Mouse (Mus musculus): Measurements from ENCODE around the gene Gm45711. TPM values are rescaled to one million over a fixed set of nuclear protein-coding genes. Genes with fewer than 3 reads are reported as not detected.
"Not testable (repeated sequence)": the region's sequence is repeated elsewhere in the genome, so short reads cannot be mapped to it uniquely, and the experiment has no call there.

The Gm45711 gene
- polyA plus RNA-seq, 1 experiment from 2014 or later = not detected

GRCm38 (mm10) chr8:104312023-104312422 lies 2.1 kb upstream of the Gm45711 start:
- H3K4me2 ChIP-seq (replicated peaks); ATAC-seq; H3K9me3 ChIP-seq; H3K27me3 ChIP-seq; H3K36me3 ChIP-seq; H3K4me3 ChIP-seq (replicated peaks); H3K9ac ChIP-seq (replicated peaks); H3K4me1 ChIP-seq (replicated peaks); H3K27ac ChIP-seq: not testable (repeated sequence)
- WGBS = 83% methylated on average over 3 of the region's 3 CpGs

GRCm38 (mm10) chr8:104308341-104308740 lies 1.5 kb downstream of the Gm45711 start:
- not testable (repeated sequence) for H3K36me3 ChIP-seq; H3K27me3 ChIP-seq; ATAC-seq; H3K4me3 ChIP-seq (replicated peaks); H3K9ac ChIP-seq (replicated peaks); H3K4me2 ChIP-seq (replicated peaks); H3K9me3 ChIP-seq; H3K27ac ChIP-seq; H3K4me1 ChIP-seq (replicated peaks)
- WGBS = 66% methylated on average over 6 of the region's 6 CpGs

- H3K9ac ChIP-seq (replicated peaks) = no peak overlapping the region
- no peaks in the 10 kb centered on the region for H3K27me3 ChIP-seq
- H3K9me3 ChIP-seq = no peaks in the 10 kb centered on the region; the same call in 1 of the 2 replicates
- WGBS = 90% methylated on average over 11 of the region's 11 CpGs
- no peak overlapping the region for H3K4me3 ChIP-seq (replicated peaks)
- no peak for ATAC-seq
- H3K4me1 ChIP-seq (replicated peaks) = peaks cover 17% of the 10 kb centered on the region
- no peaks in the 10 kb centered on the region for H3K36me3 ChIP-seq
- H3K4me2 ChIP-seq (replicated peaks) = no peak overlapping the region
- no peak overlapping the region for H3K27ac ChIP-seq
Observed at GRCm38 (mm10) chr8:104304962-104305361, 4.9 kb downstream of the Gm45711 start.

DNA sequence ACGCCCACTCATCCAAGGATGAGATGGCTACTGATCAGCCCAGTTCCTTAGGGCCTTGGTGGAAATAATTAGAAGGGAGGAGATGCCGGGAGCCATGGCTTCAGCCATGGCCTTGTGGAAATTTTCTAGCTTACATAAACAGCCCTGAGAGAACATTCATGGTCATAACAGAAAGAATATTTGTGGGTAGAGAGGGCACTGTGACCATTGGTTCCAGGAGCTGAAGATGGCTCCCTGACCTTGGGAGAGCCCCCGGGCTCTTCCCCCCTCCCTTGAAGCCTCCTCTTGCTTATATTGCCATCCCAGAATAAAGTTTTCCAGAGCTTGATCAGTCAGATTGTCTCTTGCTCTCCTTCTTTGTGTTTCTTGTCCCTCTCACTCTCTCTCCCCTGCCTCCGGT lies 7.3 kb downstream of the Gm45711 start:
- not testable (repeated sequence) for H3K4me2 ChIP-seq (replicated peaks); H3K9me3 ChIP-seq; H3K9ac ChIP-seq (replicated peaks); H3K36me3 ChIP-seq; ATAC-seq; H3K27ac ChIP-seq; H3K27me3 ChIP-seq; H3K4me3 ChIP-seq (replicated peaks)
- H3K4me1 ChIP-seq (replicated peaks) = peaks cover 17% of the 10 kb centered on the region
- 81% methylated on average over 4 of the region's 4 CpGs for WGBS

GRCm38 (mm10) chr8:104301577-104301976 lies 8.3 kb downstream of the Gm45711 start:
- H3K9me3 ChIP-seq; H3K36me3 ChIP-seq; H3K4me3 ChIP-seq (replicated peaks); H3K9ac ChIP-seq (replicated peaks); H3K4me2 ChIP-seq (replicated peaks); H3K27me3 ChIP-seq: not testable (repeated sequence)
- peak overlapping the region; percentile 44; the same call in 1 of the 2 replicates for H3K27ac ChIP-seq
- peaks cover 17% of the 10 kb centered on the region for H3K4me1 ChIP-seq (replicated peaks)
- ATAC-seq = peak; percentile 87
- 4% methylated on average over 3 of the region's 3 CpGs for WGBS

- Histone ChIP-seq H3K36me3 (no peaks in the 10 kb centered on the region), H3K4me3 (replicated peaks) (no peak overlapping the region), H3K4me1 (replicated peaks) (no peaks in the 10 kb centered on the region), H3K4me2 (replicated peaks) (no peak overlapping the region), H3K27me3 (no peaks in the 10 kb centered on the region), H3K9me3 (no peaks in the 10 kb centered on the region), H3K27ac (no peak overlapping the region), H3K9ac (replicated peaks) (no peak overlapping the region)
- 83% methylated on average over 1 of the region's 1 CpGs for WGBS
- no peak for ATAC-seq
Observed at GRCm38 (mm10) chr8:104294396-104294795, 15.5 kb downstream of the Gm45711 start.

GRCm38 (mm10) chr8:104293081-104293480 lies 16.8 kb downstream of the Gm45711 start, which contains the start of gene Cmtm2a:
Gene Cmtm2a, minus strand, starts transcription at chr8:104293181.
- H3K9me3 ChIP-seq; H3K9ac ChIP-seq (replicated peaks); H3K27me3 ChIP-seq; H3K36me3 ChIP-seq; H3K27ac ChIP-seq; ATAC-seq; H3K4me2 ChIP-seq (replicated peaks); H3K4me3 ChIP-seq (replicated peaks); H3K4me1 ChIP-seq (replicated peaks): not testable (repeated sequence)
- 90% methylated on average over 12 of the region's 12 CpGs for WGBS

GRCm38 (mm10) chr8:104268937-104269440 lies 40.9 kb downstream of the Gm45711 start:
- no peak for ATAC-seq
- WGBS = 90% methylated on average over 6 of the region's 6 CpGs
- no peak overlapping the region for H3K4me3 ChIP-seq (replicated peaks)
- H3K27ac ChIP-seq = no peak overlapping the region
- no peaks in the 10 kb centered on the region for H3K27me3 ChIP-seq
- H3K36me3 ChIP-seq = peaks cover 9% of the 10 kb centered on the region
- H3K4me2 ChIP-seq (replicated peaks) = no peak overlapping the region
- no peaks in the 10 kb centered on the region for H3K9me3 ChIP-seq
- H3K9ac ChIP-seq (replicated peaks) = no peak overlapping the region
- H3K4me1 ChIP-seq (replicated peaks) = no peaks in the 10 kb centered on the region

GRCm38 (mm10) chr8:104268368-104268767 lies 41.5 kb downstream of the Gm45711 start:
- Histone ChIP-seq H3K27ac (no peak overlapping the region), H3K9me3 (no peaks in the 10 kb centered on the region), H3K4me1 (replicated peaks) (no peaks in the 10 kb centered on the region), H3K4me2 (replicated peaks) (no peak overlapping the region), H3K27me3 (no peaks in the 10 kb centered on the region), H3K4me3 (replicated peaks) (no peak overlapping the region), H3K9ac (replicated peaks) (no peak overlapping the region), H3K36me3 (peaks cover 15% of the 10 kb centered on the region)
- ATAC-seq = no peak

DNA sequence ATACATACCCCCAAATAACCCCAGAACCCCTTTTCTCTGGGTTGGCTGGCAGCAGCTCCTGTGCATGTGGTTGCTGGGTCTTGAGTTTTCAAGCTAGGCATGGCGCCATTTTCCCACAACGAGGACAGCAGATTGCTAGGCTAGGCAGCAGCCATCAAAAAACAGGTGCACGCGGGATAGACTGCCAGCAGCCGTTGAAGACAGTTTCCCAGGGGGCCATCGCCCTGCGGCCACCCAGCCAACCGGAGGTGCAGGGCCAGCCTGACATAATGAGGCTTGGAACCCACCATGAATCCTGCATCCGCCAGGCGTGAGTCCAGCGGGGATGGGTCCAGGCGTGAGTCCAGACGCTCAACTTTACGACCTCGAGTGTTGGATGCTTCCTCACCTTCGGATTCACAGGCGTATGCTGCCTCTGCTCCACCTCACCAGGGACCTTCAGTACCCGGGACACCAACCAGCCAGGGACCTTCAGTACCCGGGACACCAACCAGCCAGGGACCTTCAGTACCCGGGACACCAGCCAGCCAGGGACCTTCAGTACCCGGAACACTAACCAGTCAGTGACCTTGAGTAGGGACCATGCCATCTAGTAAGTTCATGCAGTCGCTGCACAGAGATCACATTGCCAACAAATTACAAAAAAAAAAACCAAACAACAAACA lies 45.5 kb downstream of the Gm45711 start:
- H3K9me3 ChIP-seq; H3K4me1 ChIP-seq (replicated peaks); H3K27ac ChIP-seq; H3K4me3 ChIP-seq (replicated peaks); H3K4me2 ChIP-seq (replicated peaks); H3K27me3 ChIP-seq; ATAC-seq; H3K9ac ChIP-seq (replicated peaks): not testable (repeated sequence)
- peaks cover 33% of the 10 kb centered on the region for H3K36me3 ChIP-seq
- 97% methylated on average over 22 of the region's 22 CpGs for WGBS

DNA sequence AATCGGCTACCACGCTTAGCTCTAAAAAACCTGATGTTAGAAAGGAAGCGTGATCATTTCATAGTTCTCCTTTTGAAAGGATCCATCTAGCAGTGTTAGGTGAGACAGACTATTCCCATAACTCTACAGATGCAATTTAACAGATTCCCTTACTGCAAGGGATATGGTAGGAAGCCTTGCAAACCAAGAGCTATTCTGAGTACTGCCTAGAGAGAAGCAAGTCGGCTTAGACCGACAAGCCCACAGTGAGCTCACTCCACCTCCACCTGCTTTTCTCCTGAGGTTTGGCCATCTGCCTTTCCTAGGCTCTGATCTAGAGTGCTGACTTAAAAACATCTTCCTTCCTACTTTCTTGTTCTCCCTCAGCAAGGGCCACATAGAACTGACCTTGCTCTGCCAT lies 48.1 kb downstream of the Gm45711 start:
- not testable (repeated sequence) for H3K9me3 ChIP-seq; H3K4me2 ChIP-seq (replicated peaks); H3K9ac ChIP-seq (replicated peaks); ATAC-seq; H3K4me1 ChIP-seq (replicated peaks); H3K27me3 ChIP-seq; H3K4me3 ChIP-seq (replicated peaks); H3K27ac ChIP-seq
- H3K36me3 ChIP-seq = peaks cover 53% of the 10 kb centered on the region
- whole genome bisulfite sequencing = 94% methylated on average over 5 of the region's 5 CpGs

DNA sequence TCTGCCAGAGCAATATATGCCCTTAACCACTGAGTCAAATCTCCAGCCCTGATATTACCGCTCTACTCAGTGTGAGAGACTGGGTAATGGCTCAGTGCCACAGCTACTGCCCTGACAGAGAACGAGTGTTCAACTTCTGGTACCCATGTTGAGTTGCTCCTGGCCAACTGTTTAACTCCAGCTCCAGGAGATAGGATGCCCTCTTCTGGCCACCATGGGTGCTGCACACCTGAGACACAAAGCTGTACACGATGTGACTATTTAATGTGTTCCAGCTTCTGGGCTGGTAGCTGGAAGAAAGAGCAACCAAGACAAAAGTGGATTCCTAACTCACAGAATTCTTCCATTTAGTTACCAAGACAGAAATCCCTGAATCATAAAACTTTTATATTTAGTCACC lies 56.9 kb downstream of the Gm45711 start:
- H3K27me3 ChIP-seq = no peaks in the 10 kb centered on the region
- no peak overlapping the region for H3K9ac ChIP-seq (replicated peaks)
- no peak overlapping the region for H3K4me2 ChIP-seq (replicated peaks)
- H3K9me3 ChIP-seq = peaks cover 2% of the 10 kb centered on the region; the same call in 1 of the 2 replicates
- H3K4me3 ChIP-seq (replicated peaks) = no peak overlapping the region
- ATAC-seq = no peak
- 88% methylated on average over 3 of the region's 3 CpGs for WGBS
- H3K27ac ChIP-seq = no peak overlapping the region
- H3K36me3 ChIP-seq = peaks cover 7% of the 10 kb centered on the region
- peaks cover 11% of the 10 kb centered on the region; the same call in 1 of the 2 replicates for H3K4me1 ChIP-seq (replicated peaks)

GRCm38 (mm10) chr8:104251461-104251860 lies 58.4 kb downstream of the Gm45711 start:
- H3K9ac ChIP-seq (replicated peaks) = peak overlapping the region; percentile 69
- WGBS = under 1% methylated on average over 7 of the region's 7 CpGs
- ATAC-seq = peak; percentile 9; the same call in 1 of the 2 replicates

More at GRCm38 (mm10) chr8:104251461-104251860, 58.4 kb downstream of the Gm45711 start:
- no peak overlapping the region for H3K27ac ChIP-seq
- H3K4me3 ChIP-seq (replicated peaks) = peak overlapping the region; percentile 69
- H3K9me3 ChIP-seq = no peaks in the 10 kb centered on the region
- H3K4me1 ChIP-seq (replicated peaks) = peaks cover 26% of the 10 kb centered on the region
- H3K4me2 ChIP-seq (replicated peaks) = peak overlapping the region; percentile 74
- no peaks in the 10 kb centered on the region for H3K36me3 ChIP-seq
- H3K27me3 ChIP-seq = no peaks in the 10 kb centered on the region
